Mouse (Mus musculus): ENCODE results near the gene Creb5. TPM values are rescaled to one million over a fixed set of nuclear protein-coding genes. Genes with fewer than 3 reads are reported as not detected.

Gene Creb5
- total and polyA plus RNA-seq, 3 experiments, result 3.5 to 8.4 (median 6.1) TPM

DNA sequence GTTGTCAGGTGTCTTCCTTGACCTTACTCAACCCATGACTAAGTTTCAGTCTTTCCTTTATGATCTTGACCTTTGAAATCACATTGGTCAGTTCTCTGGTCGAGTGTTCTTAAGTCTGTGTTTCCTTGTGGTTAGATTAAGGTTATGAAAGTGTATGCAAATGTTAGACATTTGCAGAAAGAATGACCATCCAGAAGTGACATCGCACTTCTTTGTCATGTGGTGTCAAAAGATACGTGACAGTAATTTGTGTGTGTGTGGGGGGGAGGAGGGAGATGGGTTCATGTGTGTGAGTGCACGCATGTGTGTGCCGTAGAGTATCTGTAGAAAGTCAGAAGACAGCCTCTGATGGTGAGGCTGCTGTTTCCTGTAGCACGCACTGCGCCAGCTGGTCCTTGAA, 348.4 kb downstream of the Creb5 start:
- intact Hi-C loops (cut with DNase I), result no loop called here
- no peaks in the 10 kb centered on the region for H3K27me3 ChIP-seq (ENCODE audit: control insufficient read depth, insufficient read depth, low read length)
- H3K4me3 ChIP-seq, result no peak overlapping the region
- H3K79me2 ChIP-seq (replicated peaks; ENCODE audit: control insufficient read depth, insufficient read depth, low read length), result no peaks in the 10 kb centered on the region
- no peak overlapping the region for H3K9ac ChIP-seq (ENCODE audit: low read depth, low read length)
- WGBS, result 90% methylated on average over 7 of the region's 7 CpGs
- no peak overlapping the region for H3K27ac ChIP-seq
- H3K4me1 ChIP-seq (ENCODE audit: control insufficient read depth, insufficient read depth, low read length), result no peaks in the 10 kb centered on the region
- H3K36me3 ChIP-seq (ENCODE audit: control insufficient read depth, insufficient read depth, low read length), result no peaks in the 10 kb centered on the region
- DNase-seq, result no peak
- TF ChIP-seq EP300 (IDR thresholded peaks at IDR 0.05; ENCODE audit: insufficient read depth, low read depth, low read length) (no peak), CTCF (IDR thresholded peaks at IDR 0.05) (no peak), POLR2A (IDR thresholded peaks at IDR 0.05; ENCODE audit: insufficient read depth, low read depth, low read length) (no peak)

DNA sequence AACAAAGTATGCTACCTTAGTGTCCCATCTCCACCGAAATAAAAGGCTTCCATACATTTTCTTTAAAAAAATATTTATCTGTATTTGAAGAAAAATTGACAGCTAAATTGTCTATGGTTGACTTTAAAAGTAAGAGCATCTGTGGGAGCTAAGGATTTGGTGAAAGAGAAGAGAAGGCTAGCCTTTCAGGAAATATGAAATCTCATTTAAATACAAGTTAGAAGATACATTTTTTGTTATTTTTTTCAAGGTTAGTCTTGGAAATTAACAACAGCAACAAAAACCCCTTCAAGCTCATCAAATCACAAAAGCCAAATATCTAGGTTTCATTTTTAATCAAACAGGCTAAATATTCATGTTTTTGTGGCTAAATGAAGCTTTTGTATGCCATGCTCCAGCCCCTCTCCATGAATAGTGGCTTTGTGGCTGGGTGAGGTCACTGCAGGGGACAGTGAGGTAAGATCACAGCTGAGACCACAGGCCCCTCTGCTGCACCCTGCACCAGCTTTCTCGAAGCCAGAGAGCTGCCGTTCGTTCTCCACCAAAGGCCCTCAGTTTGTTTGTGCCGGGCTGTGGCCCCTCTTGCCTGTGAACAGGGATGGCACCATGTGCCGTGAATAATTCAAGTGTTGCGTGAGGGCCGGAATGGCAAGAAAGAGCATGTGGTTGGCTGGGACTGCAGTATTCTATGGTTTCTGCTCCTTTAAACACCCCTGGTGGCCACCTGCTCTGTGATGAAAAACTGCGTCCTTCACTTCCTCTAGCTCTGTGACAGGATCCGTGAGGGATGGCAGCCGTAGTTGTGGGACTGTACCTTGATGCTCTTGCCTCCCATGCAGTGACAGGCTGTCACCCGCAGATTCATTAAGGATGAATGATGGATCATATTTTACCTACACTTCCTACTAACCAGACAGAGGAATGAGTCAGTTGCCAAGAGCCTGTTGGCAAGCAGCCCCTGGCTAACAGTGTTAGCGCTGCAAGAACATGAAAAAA, 350.6 kb downstream of the Creb5 start:
- H3K4me3 ChIP-seq, result no peak overlapping the region
- intact Hi-C loops (cut with DNase I), result no loop called here
- H3K27ac ChIP-seq, result no peak overlapping the region
- no peaks in the 10 kb centered on the region for H3K36me3 ChIP-seq (ENCODE audit: control insufficient read depth, insufficient read depth, low read length)
- no peaks in the 10 kb centered on the region for H3K27me3 ChIP-seq (ENCODE audit: control insufficient read depth, insufficient read depth, low read length)
- WGBS, result 83% methylated on average over 13 of the region's 13 CpGs
- TF ChIP-seq POLR2A (IDR thresholded peaks at IDR 0.05; ENCODE audit: insufficient read depth, low read depth, low read length) (no peak), CTCF (IDR thresholded peaks at IDR 0.05) (no peak), EP300 (IDR thresholded peaks at IDR 0.05; ENCODE audit: insufficient read depth, low read depth, low read length) (no peak)
- peak in 1 of 2 experiments; percentile 35 for DNase-seq
- H3K4me1 ChIP-seq (ENCODE audit: control insufficient read depth, insufficient read depth, low read length), result no peaks in the 10 kb centered on the region
- H3K9ac ChIP-seq (ENCODE audit: low read depth, low read length), result no peak overlapping the region
- H3K79me2 ChIP-seq (replicated peaks; ENCODE audit: control insufficient read depth, insufficient read depth, low read length), result no peaks in the 10 kb centered on the region

DNA sequence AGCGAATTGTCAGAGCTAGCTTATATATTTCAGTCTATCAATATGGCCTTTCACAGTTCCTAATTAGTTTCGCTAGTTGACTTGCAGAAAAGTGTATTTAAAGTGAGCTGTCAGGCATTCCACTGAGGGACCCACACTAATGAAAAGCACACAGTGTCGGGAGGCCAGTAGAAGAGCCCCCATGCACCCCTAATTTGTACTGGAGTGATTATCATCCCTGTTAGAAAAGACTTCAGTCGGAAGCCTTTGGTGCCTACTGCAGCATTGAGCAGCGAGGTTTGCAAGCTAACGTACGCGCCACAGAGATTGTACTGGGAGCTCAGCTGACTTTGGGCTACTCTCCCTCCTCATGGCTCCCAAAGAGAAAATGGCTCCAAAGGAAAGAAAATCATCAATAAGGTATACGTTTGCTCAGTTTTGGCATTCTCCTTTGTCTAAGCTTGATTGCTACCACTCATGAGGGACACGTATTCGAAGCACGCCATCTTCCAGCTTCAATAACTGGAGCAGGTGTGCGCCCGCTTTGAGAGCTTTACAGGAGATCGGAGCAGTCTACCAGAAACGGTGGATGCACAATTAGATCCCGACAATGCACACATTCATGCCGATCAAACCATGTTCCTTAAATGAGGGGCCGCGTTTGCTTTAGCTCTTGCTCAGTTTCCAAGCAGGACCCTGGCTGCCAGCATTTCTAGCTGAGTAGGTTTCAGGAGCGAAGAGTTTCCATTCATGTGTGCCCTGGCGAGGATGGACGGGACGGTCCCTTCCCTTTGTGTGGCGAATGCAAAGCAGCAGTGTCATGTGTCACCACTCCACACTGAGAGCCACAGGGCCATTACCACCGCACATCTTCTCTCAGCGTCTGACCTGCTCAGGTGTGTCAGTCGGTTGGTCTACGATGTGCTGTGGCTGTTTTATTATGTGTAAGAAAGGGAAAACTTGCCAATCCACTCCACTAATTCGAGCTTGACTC, 354.8 kb downstream of the Creb5 start:
- 95% methylated on average over 30 of the region's 30 CpGs for WGBS
- no peaks in the 10 kb centered on the region; the same call in 1 of the 2 replicates for H3K4me1 ChIP-seq (ENCODE audit: control insufficient read depth, insufficient read depth, low read length)
- no peaks in the 10 kb centered on the region for H3K79me2 ChIP-seq (replicated peaks; ENCODE audit: control insufficient read depth, insufficient read depth, low read length)
- no peak overlapping the region for H3K9ac ChIP-seq (ENCODE audit: low read depth, low read length)
- no peak for DNase-seq
- H3K4me3 ChIP-seq, result no peak overlapping the region
- intact Hi-C loops (cut with DNase I), result no loop called here
- H3K36me3 ChIP-seq (ENCODE audit: control insufficient read depth, insufficient read depth, low read length), result no peaks in the 10 kb centered on the region
- H3K27ac ChIP-seq, result no peak overlapping the region
- H3K27me3 ChIP-seq (ENCODE audit: control insufficient read depth, insufficient read depth, low read length), result no peaks in the 10 kb centered on the region
- no peak for TF ChIP-seq CTCF (IDR thresholded peaks at IDR 0.05)
- TF ChIP-seq EP300 (IDR thresholded peaks at IDR 0.05; ENCODE audit: insufficient read depth, low read depth, low read length), result no peak
- TF ChIP-seq POLR2A (IDR thresholded peaks at IDR 0.05; ENCODE audit: insufficient read depth, low read depth, low read length), result no peak

DNA sequence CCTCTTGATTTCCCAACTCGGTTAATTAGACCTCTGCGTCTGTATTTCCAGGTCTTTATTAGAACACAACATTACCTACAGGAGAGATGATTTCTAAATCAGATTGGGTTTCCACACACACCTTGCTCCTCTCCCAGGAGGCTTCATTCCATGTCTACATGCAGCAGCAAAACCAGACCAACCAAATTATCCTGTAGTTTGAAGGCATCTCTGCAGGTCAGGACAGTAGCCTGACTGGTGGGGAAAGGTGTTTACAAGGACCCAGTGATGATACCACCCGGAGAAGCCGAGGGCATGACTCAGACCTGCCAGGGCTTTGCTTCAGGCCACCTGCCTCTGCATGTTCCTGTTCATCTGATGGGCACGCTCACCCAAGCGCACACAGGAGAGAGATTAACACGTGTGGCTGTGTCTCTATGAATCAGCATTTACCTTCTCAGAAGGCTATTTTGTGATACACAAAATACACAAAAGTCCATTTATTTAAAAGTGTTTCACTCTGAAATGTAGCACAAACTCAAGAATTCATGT, 355.8 kb downstream of the Creb5 start:
- Histone ChIP-seq H3K4me1 (ENCODE audit: control insufficient read depth, insufficient read depth, low read length) (no peaks in the 10 kb centered on the region; the same call in 1 of the 2 replicates), H3K79me2 (replicated peaks; ENCODE audit: control insufficient read depth, insufficient read depth, low read length) (no peaks in the 10 kb centered on the region), H3K36me3 (ENCODE audit: control insufficient read depth, insufficient read depth, low read length) (no peaks in the 10 kb centered on the region), H3K27me3 (ENCODE audit: control insufficient read depth, insufficient read depth, low read length) (no peaks in the 10 kb centered on the region), H3K27ac (no peak overlapping the region), H3K9ac (ENCODE audit: low read depth, low read length) (no peak overlapping the region), H3K4me3 (no peak overlapping the region)
- WGBS, result 84% methylated on average over 7 of the region's 7 CpGs
- intact Hi-C loops (cut with DNase I), result no loop called here
- no peak for TF ChIP-seq CTCF (IDR thresholded peaks at IDR 0.05)
- no peak for TF ChIP-seq POLR2A (IDR thresholded peaks at IDR 0.05; ENCODE audit: insufficient read depth, low read depth, low read length)
- TF ChIP-seq EP300 (IDR thresholded peaks at IDR 0.05; ENCODE audit: insufficient read depth, low read depth, low read length), result no peak
- no peak for DNase-seq

DNA sequence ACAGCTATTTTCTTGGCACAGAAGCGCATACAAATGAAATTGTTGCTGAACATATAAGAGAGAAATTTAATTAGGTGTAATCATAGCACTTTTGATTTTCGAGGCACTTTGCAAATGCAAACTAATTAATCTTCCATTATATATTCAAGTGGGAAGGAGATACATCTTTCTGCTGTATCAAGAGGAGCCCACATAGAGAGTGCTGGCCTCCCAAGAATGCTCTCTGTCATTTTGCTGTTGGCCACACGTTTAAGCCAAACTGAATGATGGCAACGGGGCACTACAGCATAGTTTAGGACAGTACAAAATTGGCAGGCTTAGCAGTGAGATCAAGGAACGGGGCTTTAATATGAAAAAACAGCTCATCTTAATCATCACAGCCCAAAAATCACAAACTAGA, 356.4 kb downstream of the Creb5 start:
- intact Hi-C loops (cut with DNase I), result no loop called here
- no peak overlapping the region for H3K27ac ChIP-seq
- H3K36me3 ChIP-seq (ENCODE audit: control insufficient read depth, insufficient read depth, low read length), result no peaks in the 10 kb centered on the region
- H3K9ac ChIP-seq (ENCODE audit: low read depth, low read length), result no peak overlapping the region
- 70% methylated on average over 5 of the region's 5 CpGs for WGBS
- no peaks in the 10 kb centered on the region for H3K79me2 ChIP-seq (replicated peaks; ENCODE audit: control insufficient read depth, insufficient read depth, low read length)
- TF ChIP-seq CTCF (IDR thresholded peaks at IDR 0.05) (no peak), POLR2A (IDR thresholded peaks at IDR 0.05; ENCODE audit: insufficient read depth, low read depth, low read length) (no peak), EP300 (IDR thresholded peaks at IDR 0.05; ENCODE audit: insufficient read depth, low read depth, low read length) (no peak)
- H3K4me3 ChIP-seq, result no peak overlapping the region
- DNase-seq, result no peak
- H3K4me1 ChIP-seq (ENCODE audit: control insufficient read depth, insufficient read depth, low read length), result no peaks in the 10 kb centered on the region; the same call in 1 of the 2 replicates
- no peaks in the 10 kb centered on the region for H3K27me3 ChIP-seq (ENCODE audit: control insufficient read depth, insufficient read depth, low read length)

All from heart, adult 2 months (tissue).